Mouse (Mus musculus): ENCODE measurements at regions not wholly inside any gene's neighbourhood (a gene's known extent, or its start where the extent isn't known, plus 50 kb on each side); places are given as distances from the start of the nearest gene placed in this dataset.
"Not testable (repeated sequence)": the region's sequence is repeated elsewhere in the genome, so short reads cannot be mapped to it uniquely, and the experiment has no call there.

- no peak for DNase-seq (ENCODE audit: low read depth, low spot score)
Observed at GRCm38 (mm10) chr3:18488886-18489285, 540.7 kb downstream of the Cypt12 start.

- no peak for DNase-seq (ENCODE audit: low read depth, low spot score)
Observed at GRCm38 (mm10) chr3:18522562-18522961, 574.4 kb downstream of the Cypt12 start.

GRCm38 (mm10) chr3:18524011-18524410 is 575.8 kb downstream of the Cypt12 start:
- DNase-seq (ENCODE audit: low read depth, low spot score), result no peak

GRCm38 (mm10) chr3:18557201-18557600 is 609.0 kb downstream of the Cypt12 start:
- DNase-seq (ENCODE audit: low read depth, low spot score), result no peak

- no peak for DNase-seq (ENCODE audit: low read depth, low spot score)
Observed at GRCm38 (mm10) chr3:18560282-18560785, 612.1 kb downstream of the Cypt12 start.

- not testable (repeated sequence) for DNase-seq (ENCODE audit: low read depth, low spot score)
Observed at GRCm38 (mm10) chr3:18580911-18581626, 632.9 kb downstream of the Cypt12 start.

GRCm38 (mm10) chr3:18620608-18621007 is 672.4 kb downstream of the Cypt12 start:
- no peak for DNase-seq (ENCODE audit: low read depth, low spot score)

GRCm38 (mm10) chr3:18623831-18624304 is 675.7 kb downstream of the Cypt12 start:
- peak; percentile 53 for DNase-seq (ENCODE audit: low read depth, low spot score)

- no peak for DNase-seq (ENCODE audit: low read depth, low spot score)
Observed at GRCm38 (mm10) chr3:18624381-18625145, 676.4 kb downstream of the Cypt12 start.

GRCm38 (mm10) chr3:18625395-18626328 is 677.5 kb downstream of the Cypt12 start:
- peak; percentile 71 for DNase-seq (ENCODE audit: low read depth, low spot score)

GRCm38 (mm10) chr3:18626375-18626774 is 678.2 kb downstream of the Cypt12 start:
- DNase-seq (ENCODE audit: low read depth, low spot score), result no peak

- DNase-seq (ENCODE audit: low read depth, low spot score), result no peak
Observed at GRCm38 (mm10) chr3:18626820-18627219, 678.6 kb downstream of the Cypt12 start.

- DNase-seq (ENCODE audit: low read depth, low spot score), result no peak
Observed at GRCm38 (mm10) chr3:18629233-18629632, 681.0 kb downstream of the Cypt12 start.

- no peak for DNase-seq (ENCODE audit: low read depth, low spot score)
Observed at GRCm38 (mm10) chr3:18631601-18632000, 683.4 kb downstream of the Cypt12 start.

GRCm38 (mm10) chr3:18634855-18635254 is 686.6 kb downstream of the Cypt12 start:
- no peak for DNase-seq (ENCODE audit: low read depth, low spot score)

- DNase-seq (ENCODE audit: low read depth, low spot score), result no peak
Observed at GRCm38 (mm10) chr3:18637553-18637952, 689.3 kb downstream of the Cypt12 start.

- no peak for DNase-seq (ENCODE audit: low read depth, low spot score)
Observed at GRCm38 (mm10) chr3:18640286-18640685, 692.1 kb downstream of the Cypt12 start.

GRCm38 (mm10) chr3:18641688-18642087 is 693.5 kb downstream of the Cypt12 start:
- DNase-seq (ENCODE audit: low read depth, low spot score), result no peak

GRCm38 (mm10) chr3:18643408-18644035 is 695.3 kb downstream of the Cypt12 start:
- DNase-seq (ENCODE audit: low read depth, low spot score), result no peak

GRCm38 (mm10) chr3:18645481-18645880 is 697.3 kb downstream of the Cypt12 start:
- no peak for DNase-seq (ENCODE audit: low read depth, low spot score)

GRCm38 (mm10) chr3:18645927-18646326 is 697.7 kb downstream of the Cypt12 start:
- no peak for DNase-seq (ENCODE audit: low read depth, low spot score)
